Mouse (Mus musculus): Measurements from ENCODE around the gene Setd5. TPM values are rescaled to one million over a fixed set of nuclear protein-coding genes. Genes with fewer than 3 reads are reported as not detected.

Gene Setd5
- polyA plus RNA-seq, 1 experiment from 2014 or later, result 35.9 TPM

DNA sequence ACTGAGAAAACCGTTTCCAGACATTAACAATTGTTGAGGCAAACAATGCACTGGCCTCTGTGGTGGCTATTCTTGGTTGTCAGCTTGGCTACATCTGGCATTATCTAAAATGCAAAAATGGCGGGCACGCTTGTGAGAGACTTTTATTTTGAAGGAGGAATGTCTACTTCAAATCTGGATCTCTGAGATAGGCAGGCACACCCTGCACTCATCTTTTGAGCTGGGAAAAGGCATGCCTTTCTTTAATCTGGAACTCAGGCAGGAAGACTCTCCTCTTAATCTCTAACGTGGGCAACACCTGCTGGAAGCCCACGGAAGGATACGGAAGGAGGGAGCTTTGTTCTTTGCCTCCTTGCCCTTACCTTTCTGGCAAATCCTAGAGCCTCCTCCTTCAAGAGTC, 77.7 kb downstream of the Setd5 start:
- no peak overlapping the region for H3K27ac ChIP-seq (replicated peaks)
- no peaks in the 10 kb centered on the region for H3K9me3 ChIP-seq (ENCODE audit: control insufficient read depth, low read length)
- 82% methylated on average over 6 of the region's 6 CpGs for WGBS
- H3K36me3 ChIP-seq (ENCODE audit: control insufficient read depth, insufficient read depth, low read length), result peaks cover 30% of the 10 kb centered on the region
- H3K4me2 ChIP-seq (replicated peaks; ENCODE audit: low read depth), result no peak overlapping the region
- TF ChIP-seq EP300 (optimal IDR thresholded peaks at IDR 0.05), result no peak
- no peak for TF ChIP-seq CTCF (IDR thresholded peaks at IDR 0.05; ENCODE audit: low read depth)
- no peak overlapping the region for H3K9ac ChIP-seq (ENCODE audit: low read length)
- ATAC-seq (ENCODE audit: low FRiP score, low TSS enrichment), result no peak
- H3K4me1 ChIP-seq (replicated peaks; ENCODE audit: control insufficient read depth, insufficient read depth), result no peaks in the 10 kb centered on the region
- no peaks in the 10 kb centered on the region for H3K27me3 ChIP-seq (ENCODE audit: control insufficient read depth, insufficient read depth, low read length)
- no peak for DNase-seq (ENCODE audit: low spot score)
- H3K4me3 ChIP-seq (ENCODE audit: low read depth, low read length), result no peak overlapping the region

DNA sequence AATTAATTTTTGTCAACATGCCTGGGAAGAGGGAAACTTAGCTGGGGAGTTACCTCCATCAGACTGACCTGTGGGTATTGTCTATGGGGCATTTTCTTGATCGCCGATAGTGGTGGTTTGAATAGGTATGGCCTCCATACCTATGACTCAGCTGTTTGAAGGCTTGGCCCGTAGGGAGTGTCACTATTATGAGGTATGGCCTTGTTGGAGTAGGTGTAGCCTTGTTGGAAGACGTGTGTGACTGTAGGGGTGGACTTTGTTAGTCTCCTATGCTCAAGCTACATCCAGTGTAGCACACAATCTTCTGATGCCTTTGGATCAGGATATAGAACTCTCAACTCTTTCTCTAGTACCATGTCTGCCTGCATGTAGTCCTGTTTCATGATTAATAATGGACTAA, 78.9 kb downstream of the Setd5 start:
- Histone ChIP-seq H3K27ac (replicated peaks) (no peak overlapping the region), H3K9me3 (ENCODE audit: control insufficient read depth, low read length) (no peaks in the 10 kb centered on the region), H3K36me3 (ENCODE audit: control insufficient read depth, insufficient read depth, low read length) (peaks cover 21% of the 10 kb centered on the region), H3K9ac (ENCODE audit: low read length) (no peak overlapping the region), H3K27me3 (ENCODE audit: control insufficient read depth, insufficient read depth, low read length) (no peaks in the 10 kb centered on the region), H3K4me3 (ENCODE audit: low read depth, low read length) (no peak overlapping the region), H3K4me1 (replicated peaks; ENCODE audit: control insufficient read depth, insufficient read depth) (no peaks in the 10 kb centered on the region), H3K4me2 (replicated peaks; ENCODE audit: low read depth) (no peak overlapping the region)
- WGBS, result 80% methylated on average over 4 of the region's 4 CpGs
- no peak for TF ChIP-seq EP300 (optimal IDR thresholded peaks at IDR 0.05)
- no peak for TF ChIP-seq CTCF (IDR thresholded peaks at IDR 0.05; ENCODE audit: low read depth)
- ATAC-seq (ENCODE audit: low FRiP score, low TSS enrichment) (peak; percentile 88), DNase-seq (ENCODE audit: low spot score) (no peak)

- Histone ChIP-seq H3K4me1 (replicated peaks; ENCODE audit: control insufficient read depth, insufficient read depth) (no peaks in the 10 kb centered on the region), H3K9me3 (ENCODE audit: control insufficient read depth, low read length) (no peaks in the 10 kb centered on the region), H3K27me3 (ENCODE audit: control insufficient read depth, insufficient read depth, low read length) (no peaks in the 10 kb centered on the region), H3K4me2 (replicated peaks; ENCODE audit: low read depth) (no peak overlapping the region), H3K9ac (ENCODE audit: low read length) (no peak overlapping the region), H3K27ac (replicated peaks) (no peak overlapping the region), H3K36me3 (ENCODE audit: control insufficient read depth, insufficient read depth, low read length) (0 out of 2 replicates have a peak, but pooled peaks cover under 1% of the 10 kb centered on the region), H3K4me3 (ENCODE audit: low read depth, low read length) (no peak overlapping the region)
- ATAC-seq (ENCODE audit: low FRiP score, low TSS enrichment) (no peak), DNase-seq (ENCODE audit: low spot score) (no peak)
- 95% methylated on average over 10 of the region's 10 CpGs for WGBS
- TF ChIP-seq CTCF (IDR thresholded peaks at IDR 0.05; ENCODE audit: low read depth), result no peak
- TF ChIP-seq EP300 (optimal IDR thresholded peaks at IDR 0.05), result no peak
Observed at GRCm38 (mm10) chr6:113160106-113160505, 82.9 kb downstream of the Setd5 start.

DNA sequence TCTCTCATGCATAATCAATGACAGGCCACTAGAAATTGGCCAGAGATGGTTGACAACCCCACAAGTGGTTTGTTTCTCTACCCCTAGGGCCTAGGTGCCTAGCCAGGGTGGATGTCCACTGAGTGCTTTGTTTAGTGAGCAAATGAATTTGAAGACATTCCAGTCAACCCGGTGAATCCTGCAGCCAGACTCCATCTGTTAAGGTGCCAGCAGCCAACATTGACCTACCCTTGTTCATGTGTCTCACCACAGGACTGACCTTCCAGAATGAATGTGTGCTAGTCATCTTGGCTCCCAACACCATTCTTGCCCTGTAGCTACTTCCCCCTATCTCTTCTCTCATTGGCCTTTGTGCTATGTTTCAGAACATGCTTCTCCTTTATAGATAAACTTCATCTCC, 84.8 kb downstream of the Setd5 start:
- Histone ChIP-seq H3K27ac (replicated peaks) (no peak overlapping the region), H3K9me3 (ENCODE audit: control insufficient read depth, low read length) (no peaks in the 10 kb centered on the region), H3K9ac (ENCODE audit: low read length) (no peak overlapping the region), H3K4me2 (replicated peaks; ENCODE audit: low read depth) (no peak overlapping the region), H3K36me3 (ENCODE audit: control insufficient read depth, insufficient read depth, low read length) (no peaks in the 10 kb centered on the region), H3K4me3 (ENCODE audit: low read depth, low read length) (no peak overlapping the region), H3K27me3 (ENCODE audit: control insufficient read depth, insufficient read depth, low read length) (no peaks in the 10 kb centered on the region), H3K4me1 (replicated peaks; ENCODE audit: control insufficient read depth, insufficient read depth) (no peaks in the 10 kb centered on the region)
- TF ChIP-seq CTCF (IDR thresholded peaks at IDR 0.05; ENCODE audit: low read depth), result no peak
- no peak for TF ChIP-seq EP300 (optimal IDR thresholded peaks at IDR 0.05)
- WGBS, result 85% methylated on average over 1 of the region's 1 CpGs
- DNase-seq (ENCODE audit: low spot score) (no peak), ATAC-seq (ENCODE audit: low FRiP score, low TSS enrichment) (no peak)

DNA sequence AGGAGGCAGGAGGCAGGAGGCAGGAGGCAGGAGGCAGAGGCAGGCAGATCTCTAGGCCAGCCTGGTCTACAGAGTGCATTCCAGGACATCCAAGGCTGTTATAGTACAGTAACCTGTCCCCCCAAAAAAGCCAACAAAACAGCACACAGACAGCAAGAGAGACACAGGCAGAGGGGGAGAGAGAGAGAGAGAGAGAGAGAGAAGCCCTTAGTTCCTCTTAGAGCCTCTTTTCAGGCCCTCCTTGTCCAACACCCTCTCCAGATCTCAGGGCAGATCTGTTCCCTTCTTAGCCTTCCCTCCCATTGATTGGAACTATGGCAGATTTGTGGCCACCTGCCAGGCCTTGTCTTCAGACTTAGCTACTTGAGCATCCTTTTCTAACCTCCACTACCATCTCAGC, 86.3 kb downstream of the Setd5 start:
- H3K27ac ChIP-seq (replicated peaks), result no peak overlapping the region
- no peak for TF ChIP-seq CTCF (IDR thresholded peaks at IDR 0.05; ENCODE audit: low read depth)
- no peak for TF ChIP-seq EP300 (optimal IDR thresholded peaks at IDR 0.05)
- no peak overlapping the region for H3K4me3 ChIP-seq (ENCODE audit: low read depth, low read length)
- no peaks in the 10 kb centered on the region for H3K9me3 ChIP-seq (ENCODE audit: control insufficient read depth, low read length)
- H3K4me2 ChIP-seq (replicated peaks; ENCODE audit: low read depth), result no peak overlapping the region
- no peaks in the 10 kb centered on the region for H3K36me3 ChIP-seq (ENCODE audit: control insufficient read depth, insufficient read depth, low read length)
- H3K4me1 ChIP-seq (replicated peaks; ENCODE audit: control insufficient read depth, insufficient read depth), result no peaks in the 10 kb centered on the region
- no peak for DNase-seq (ENCODE audit: low spot score)
- ATAC-seq (ENCODE audit: low FRiP score, low TSS enrichment), result no peak
- H3K27me3 ChIP-seq (ENCODE audit: control insufficient read depth, insufficient read depth, low read length), result no peaks in the 10 kb centered on the region
- no peak overlapping the region for H3K9ac ChIP-seq (ENCODE audit: low read length)

- no peaks in the 10 kb centered on the region for H3K9me3 ChIP-seq (ENCODE audit: control insufficient read depth, low read length)
- ATAC-seq (ENCODE audit: low FRiP score, low TSS enrichment) (peak; percentile 82), DNase-seq (ENCODE audit: low spot score) (peak; percentile 85)
- no peaks in the 10 kb centered on the region for H3K4me1 ChIP-seq (replicated peaks; ENCODE audit: control insufficient read depth, insufficient read depth)
- peak overlapping the region; percentile 36 for H3K4me2 ChIP-seq (replicated peaks; ENCODE audit: low read depth)
- no peak overlapping the region; the same call in 1 of the 2 replicates for H3K27ac ChIP-seq (replicated peaks)
- no peak overlapping the region for H3K9ac ChIP-seq (ENCODE audit: low read length)
- 40% methylated on average over 17 of the region's 17 CpGs for WGBS
- peak overlapping the region; percentile 18 for H3K4me3 ChIP-seq (ENCODE audit: low read depth, low read length)
- TF ChIP-seq EP300 (optimal IDR thresholded peaks at IDR 0.05) (no peak), CTCF (IDR thresholded peaks at IDR 0.05; ENCODE audit: low read depth) (no peak)
- H3K36me3 ChIP-seq (ENCODE audit: control insufficient read depth, insufficient read depth, low read length), result no peaks in the 10 kb centered on the region
- H3K27me3 ChIP-seq (ENCODE audit: control insufficient read depth, insufficient read depth, low read length), result no peaks in the 10 kb centered on the region
Observed at GRCm38 (mm10) chr6:113166661-113167251, 89.6 kb downstream of the Setd5 start.
